Mouse (Mus musculus): ENCODE data around the gene Lrrc45. TPM values are rescaled to one million over a fixed set of nuclear protein-coding genes. Genes with fewer than 3 reads are reported as not detected.

Lrrc45 gene
- total and polyA plus RNA-seq, 3 experiments, result 31.0 to 45.1 TPM; not detected in 1

- no peak for DNase-seq (ENCODE audit: low read depth, low spot score)
- Histone ChIP-seq H3K27ac (ENCODE audit: control insufficient read depth, low read depth, low read length) (no peak overlapping the region), H3K9me3 (replicated peaks; ENCODE audit: insufficient read depth, low read length) (no peaks in the 10 kb centered on the region), H3K4me3 (ENCODE audit: control insufficient read depth in 1 of 2, insufficient read depth in 1 of 2, low read depth in 2 of 2, low read length in 2 of 2) (no peak overlapping the region), H3K4me1 (ENCODE audit: control insufficient read depth in 1 of 2, insufficient read depth in 2 of 2, low read length in 2 of 2) (no peaks in the 10 kb centered on the region; a peak in 1 of 4 replicates), H3K36me3 (ENCODE audit: control insufficient read depth in 1 of 2, insufficient read depth in 2 of 2, low read length in 2 of 2) (no peaks in the 10 kb centered on the region), H3K9ac (ENCODE audit: control insufficient read depth, low read depth, low read length, poor library complexity, severe bottlenecking) (no peak overlapping the region), H3K79me2 (ENCODE audit: control insufficient read depth, insufficient read depth, low read length, poor library complexity) (no peaks in the 10 kb centered on the region), H3K27me3 (ENCODE audit: control insufficient read depth in 1 of 2, insufficient read depth in 2 of 2, low read length in 2 of 2) (no peaks in the 10 kb centered on the region)
- TF ChIP-seq ZC3H11A (IDR thresholded peaks at IDR 0.05; ENCODE audit: low read depth, low read length) (no peak), MXI1 (IDR thresholded peaks at IDR 0.05; ENCODE audit: low read depth, low read length) (no peak), USF2 (IDR thresholded peaks at IDR 0.05; ENCODE audit: borderline replicate concordance in 1 of 2, insufficient read depth in 1 of 2, low read depth in 1 of 2, low read length in 2 of 2) (no peak), MEF2A (IDR thresholded peaks at IDR 0.05; ENCODE audit: extremely low read depth, insufficient replicate concordance, low read depth, low read length, poor library complexity, severe bottlenecking) (no peak)
Observed at GRCm38 (mm10) chr11:120722761-120723382, 9.1 kb downstream of the Lrrc45 start.

- TF ChIP-seq SIN3A (IDR thresholded peaks at IDR 0.05; ENCODE audit: low read length), result no peak
- TF ChIP-seq MYC (IDR thresholded peaks at IDR 0.05; ENCODE audit: low read depth, low read length), result no peak
- no peak for TF ChIP-seq GABPA (IDR thresholded peaks at IDR 0.05; ENCODE audit: low read depth, low read length)
- TF ChIP-seq ZC3H11A (IDR thresholded peaks at IDR 0.05; ENCODE audit: low read depth, low read length), result no peak
- TF ChIP-seq USF2 (IDR thresholded peaks at IDR 0.05; ENCODE audit: borderline replicate concordance in 1 of 2, insufficient read depth in 1 of 2, low read depth in 1 of 2, low read length in 2 of 2), result no peak
- no peak for TF ChIP-seq ZKSCAN1 (IDR thresholded peaks at IDR 0.05; ENCODE audit: low read depth, low read length)
- no peak for TF ChIP-seq NRF1 (IDR thresholded peaks at IDR 0.05; ENCODE audit: insufficient read depth, low read depth, low read length, poor library complexity, severe bottlenecking)
- no peak overlapping the region for H3K9ac ChIP-seq (ENCODE audit: control insufficient read depth, low read depth, low read length, poor library complexity, severe bottlenecking)
- H3K4me3 ChIP-seq (ENCODE audit: control insufficient read depth in 1 of 2, insufficient read depth in 1 of 2, low read depth in 2 of 2, low read length in 2 of 2), result no peak overlapping the region
- no peak overlapping the region for H3K27ac ChIP-seq (ENCODE audit: control insufficient read depth, low read depth, low read length)
- no peak for DNase-seq (ENCODE audit: low read depth, low spot score)
- H3K79me2 ChIP-seq (ENCODE audit: control insufficient read depth, insufficient read depth, low read length, poor library complexity), result no peaks in the 10 kb centered on the region
- H3K9me3 ChIP-seq (replicated peaks; ENCODE audit: insufficient read depth, low read length), result no peaks in the 10 kb centered on the region
- H3K36me3 ChIP-seq (ENCODE audit: control insufficient read depth in 1 of 2, insufficient read depth in 2 of 2, low read length in 2 of 2), result no peaks in the 10 kb centered on the region
- no peaks in the 10 kb centered on the region; a peak in 1 of 4 replicates for H3K4me1 ChIP-seq (ENCODE audit: control insufficient read depth in 1 of 2, insufficient read depth in 2 of 2, low read length in 2 of 2)
- no peaks in the 10 kb centered on the region for H3K27me3 ChIP-seq (ENCODE audit: control insufficient read depth in 1 of 2, insufficient read depth in 2 of 2, low read length in 2 of 2)
Observed at GRCm38 (mm10) chr11:120723509-120723908, 9.8 kb downstream of the Lrrc45 start.

GRCm38 (mm10) chr11:120726243-120727168 is 12.8 kb downstream of the Lrrc45 start:
- Histone ChIP-seq H3K9ac (ENCODE audit: control insufficient read depth, low read depth, low read length, poor library complexity, severe bottlenecking) (peak overlapping the region; percentile 74), H3K79me2 (ENCODE audit: control insufficient read depth, insufficient read depth, low read length, poor library complexity) (no peaks in the 10 kb centered on the region), H3K27ac (ENCODE audit: control insufficient read depth, low read depth, low read length) (no peak overlapping the region), H3K4me1 (ENCODE audit: control insufficient read depth in 1 of 2, insufficient read depth in 2 of 2, low read length in 2 of 2) (peaks cover 0 to 4% of the 10 kb centered on the region in 2 experiments; a peak in 1 of 4 replicates), H3K36me3 (ENCODE audit: control insufficient read depth in 1 of 2, insufficient read depth in 2 of 2, low read length in 2 of 2) (no peaks in the 10 kb centered on the region), H3K4me3 (ENCODE audit: control insufficient read depth in 1 of 2, insufficient read depth in 1 of 2, low read depth in 2 of 2, low read length in 2 of 2) (peak overlapping the region; percentile 92), H3K27me3 (ENCODE audit: control insufficient read depth in 1 of 2, insufficient read depth in 2 of 2, low read length in 2 of 2) (no peaks in the 10 kb centered on the region), H3K9me3 (replicated peaks; ENCODE audit: insufficient read depth, low read length) (no peaks in the 10 kb centered on the region)
- TF ChIP-seq POLR2AphosphoS5 (IDR thresholded peaks at IDR 0.05; ENCODE audit: borderline replicate concordance, low read depth, low read length) (no peak), ZMIZ1 (IDR thresholded peaks at IDR 0.05; ENCODE audit: low read depth, low read length) (0 out of 2 replicates have a peak, but pooled peaks have one; percentile 41), NELFE (IDR thresholded peaks at IDR 0.05; ENCODE audit: low read depth, low read length) (0 out of 2 replicates have a peak, but pooled peaks have one; percentile 35), GABPA (IDR thresholded peaks at IDR 0.05; ENCODE audit: low read depth, low read length) (no peak)
- DNase-seq (ENCODE audit: low read depth, low spot score), result no peak

Data from MEL (cell line).